Mouse (Mus musculus) ovary, postnatal 36 days (tissue): ENCODE results near the gene Tk1.
"Not testable (repeated sequence)": the region's sequence is repeated elsewhere in the genome, so short reads cannot be mapped to it uniquely, and the experiment has no call there.

Source experiments
- DNase-seq: peaks from one replicate; pipeline ENCODE4 v3.0.0; 2022; ENCODE audit warnings: low spot score, mixed read lengths

Gene Tk1

GRCm38 (mm10) chr11:117847593-117848215, 21.8 kb upstream of the Tk1 start:
- no peak for DNase-seq

DNA sequence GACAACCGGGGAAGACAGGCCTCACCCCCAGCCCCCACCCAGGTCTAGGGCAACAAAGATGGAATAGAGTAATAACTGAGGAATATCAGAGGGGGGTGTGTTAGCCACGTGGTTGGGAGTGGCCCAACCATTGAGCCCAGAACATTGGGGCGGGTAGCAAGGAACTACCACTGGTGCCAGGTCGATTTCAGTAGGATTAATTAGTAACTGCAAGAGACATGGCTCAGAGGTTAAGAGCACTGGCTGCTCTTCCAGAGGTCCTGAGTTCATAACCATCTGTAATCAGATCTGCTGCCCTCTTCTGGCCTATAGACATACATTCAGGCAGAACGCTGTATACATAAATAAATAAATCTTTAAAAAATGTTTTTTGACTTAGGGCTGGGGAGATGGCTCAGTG, 20.7 kb upstream of the Tk1 start:
- no peak for DNase-seq

- DNase-seq, result no peak
These were observed 19.8 kb upstream of the Tk1 start for GRCm38 (mm10) chr11:117845651-117846050.

DNA sequence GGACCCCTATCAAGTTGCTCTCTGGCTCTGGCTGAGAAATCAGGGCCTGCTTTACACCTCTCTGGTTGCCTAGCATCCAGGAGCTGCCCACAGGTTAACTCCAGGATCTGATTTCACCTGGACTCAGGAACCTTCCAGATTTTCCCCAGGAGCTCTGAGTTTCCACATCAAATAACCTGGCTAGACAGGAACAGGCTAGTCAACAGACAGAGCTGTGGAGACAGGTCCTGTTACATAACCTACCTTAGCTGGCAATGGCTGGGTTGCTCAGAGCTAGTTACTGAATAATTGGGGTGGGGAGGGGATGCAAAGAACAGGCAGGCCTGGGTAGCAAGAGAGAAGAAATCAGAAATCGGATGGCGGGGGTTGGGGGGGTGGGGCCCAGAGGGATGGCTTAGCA, 19.1 kb upstream of the Tk1 start:
- no peak for DNase-seq

- no peak for DNase-seq
These were observed 17.5 kb upstream of the Tk1 start for GRCm38 (mm10) chr11:117843434-117843833.

DNA sequence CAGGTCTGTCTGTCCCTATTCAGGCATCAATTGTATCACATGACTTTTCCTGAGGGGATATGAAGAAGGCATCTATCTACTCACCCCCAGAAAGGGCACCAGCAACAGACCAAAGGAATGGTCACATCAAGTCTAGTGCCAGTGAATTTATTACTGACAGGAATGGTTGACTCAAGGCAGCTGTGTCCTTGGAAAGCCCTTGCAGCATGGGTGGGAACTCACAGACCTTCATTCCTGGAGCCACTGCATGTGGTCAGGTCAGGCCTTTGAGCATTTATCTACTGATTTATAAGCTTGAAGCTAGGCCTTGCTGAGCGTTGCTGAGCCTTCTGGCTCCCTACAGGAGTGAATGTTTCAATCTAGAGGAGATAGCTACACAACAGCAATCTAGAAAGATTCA, 15.0 kb upstream of the Tk1 start:
- no peak for DNase-seq

- no peak for DNase-seq
These were observed 13.1 kb upstream of the Tk1 start for GRCm38 (mm10) chr11:117839021-117839420.

DNA sequence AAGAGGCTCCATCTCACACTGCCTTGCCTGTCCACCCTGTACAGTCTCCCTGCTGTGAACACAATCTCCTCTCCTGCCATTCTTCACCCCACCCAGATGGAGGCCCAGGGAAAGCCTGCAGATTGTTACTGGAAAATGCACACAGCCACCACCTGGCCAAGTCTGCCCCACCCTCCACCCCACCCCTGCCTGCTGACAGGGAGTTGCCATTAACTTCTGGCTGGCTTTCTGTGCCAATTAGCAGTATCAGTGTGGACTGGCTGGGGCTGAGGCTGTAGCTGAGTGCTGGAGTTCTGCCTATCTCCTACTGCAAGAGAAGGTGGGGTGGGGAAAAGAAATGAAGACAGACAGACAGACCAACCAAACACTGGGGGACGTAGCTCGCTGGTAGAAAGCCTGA, 12.7 kb upstream of the Tk1 start:
- DNase-seq, result no peak

GRCm38 (mm10) chr11:117836306-117836705, 10.4 kb upstream of the Tk1 start:
- no peak for DNase-seq

- DNase-seq, result no peak
These were observed 8.2 kb upstream of the Tk1 start for GRCm38 (mm10) chr11:117834086-117834485.

GRCm38 (mm10) chr11:117833509-117833908, 7.6 kb upstream of the Tk1 start:
- not testable (repeated sequence) for DNase-seq

DNA sequence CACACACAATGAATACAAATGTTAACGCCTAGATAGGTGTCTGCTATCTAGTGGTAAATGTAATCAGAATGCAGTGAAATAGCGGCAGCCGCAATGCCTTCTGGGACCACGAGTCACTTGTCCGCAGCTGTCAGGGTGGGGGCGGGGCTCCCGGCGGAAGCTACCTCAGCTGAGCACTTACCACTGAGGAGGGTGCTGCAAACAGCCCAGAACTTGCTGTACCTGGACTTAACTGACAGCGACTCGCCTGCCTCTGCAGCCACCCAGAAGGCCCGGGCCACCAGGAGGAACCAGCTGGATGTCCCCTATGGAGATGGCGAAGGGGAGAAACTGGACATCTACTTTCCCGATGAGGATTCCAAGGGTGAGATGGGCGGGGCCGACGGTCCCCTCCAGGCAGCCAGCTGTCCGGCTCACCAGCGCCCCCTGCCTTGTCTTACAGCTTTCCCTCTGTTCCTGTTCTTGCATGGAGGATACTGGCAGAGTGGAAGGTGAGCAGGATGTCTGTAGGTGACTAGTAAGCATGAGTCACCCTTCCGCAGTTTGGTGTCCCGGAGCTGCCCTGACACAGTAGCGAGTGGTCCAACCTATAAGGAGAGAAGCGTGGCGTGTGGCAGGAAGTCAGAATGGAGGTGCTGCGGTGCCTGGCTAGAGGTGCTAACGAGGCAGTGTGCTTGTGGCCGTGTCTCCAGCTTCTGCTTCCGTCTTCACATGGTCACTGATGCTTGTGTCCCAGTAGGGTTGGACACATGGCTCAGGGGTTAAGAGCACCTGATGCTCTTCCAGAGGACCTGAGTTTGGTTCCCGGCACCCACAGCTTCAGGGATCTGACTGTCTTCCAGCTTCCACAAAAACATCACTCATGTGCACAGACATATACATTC, 6.4 kb upstream of the Tk1 start:
- DNase-seq, result peak; percentile 66

DNA sequence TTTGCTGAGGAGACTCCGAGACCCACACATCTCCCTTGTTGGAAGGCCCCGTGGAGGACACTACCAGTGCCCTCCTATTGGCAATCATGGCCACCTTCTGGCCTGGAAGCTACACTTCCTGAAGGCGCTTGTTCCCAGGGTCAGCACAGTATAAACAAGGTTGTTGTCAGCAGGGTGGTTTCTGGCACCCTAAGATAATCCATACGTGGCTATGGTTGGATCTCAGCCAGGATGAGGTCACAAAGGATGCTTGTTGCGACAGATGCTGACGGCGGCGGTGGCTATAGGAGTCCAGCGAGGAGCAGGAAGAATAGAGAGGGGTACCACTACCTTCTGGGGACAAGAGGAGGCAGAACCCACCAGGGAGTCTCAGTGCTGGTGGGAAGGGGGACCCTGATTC, 4.5 kb upstream of the Tk1 start:
- DNase-seq, result no peak

DNA sequence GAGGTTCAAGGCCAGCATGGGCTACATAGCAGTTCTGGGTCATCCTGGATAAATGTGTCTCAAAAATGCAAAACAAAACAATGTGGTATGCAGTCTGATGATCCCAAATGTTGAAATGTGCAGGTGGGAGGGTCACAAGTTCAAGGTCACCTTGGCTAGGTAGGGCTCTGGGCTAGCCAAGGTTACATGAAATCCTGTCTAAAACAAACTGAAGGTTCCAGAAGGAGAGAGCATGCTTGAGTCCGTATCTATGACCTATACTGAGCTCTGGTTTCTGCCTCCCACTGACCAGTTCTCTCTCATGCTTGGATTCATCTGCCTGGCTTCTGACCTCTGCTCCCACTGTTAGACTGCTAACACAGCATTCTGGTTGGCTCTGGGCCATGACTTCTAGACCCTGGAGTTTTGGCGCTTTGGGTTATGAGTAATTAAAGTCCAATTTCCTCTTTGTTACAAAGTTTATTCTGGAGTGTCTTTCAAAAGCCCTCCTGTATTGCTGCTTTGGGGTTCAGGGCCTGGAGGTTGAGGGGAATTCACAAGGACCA, 3.9 kb upstream of the Tk1 start:
- DNase-seq, result no peak

- peak; percentile 41 for DNase-seq
These were observed 3.2 kb upstream of the Tk1 start for GRCm38 (mm10) chr11:117828888-117829604.

GRCm38 (mm10) chr11:117828149-117828887, 2.4 kb upstream of the Tk1 start:
- DNase-seq, result peak; percentile 40

DNA sequence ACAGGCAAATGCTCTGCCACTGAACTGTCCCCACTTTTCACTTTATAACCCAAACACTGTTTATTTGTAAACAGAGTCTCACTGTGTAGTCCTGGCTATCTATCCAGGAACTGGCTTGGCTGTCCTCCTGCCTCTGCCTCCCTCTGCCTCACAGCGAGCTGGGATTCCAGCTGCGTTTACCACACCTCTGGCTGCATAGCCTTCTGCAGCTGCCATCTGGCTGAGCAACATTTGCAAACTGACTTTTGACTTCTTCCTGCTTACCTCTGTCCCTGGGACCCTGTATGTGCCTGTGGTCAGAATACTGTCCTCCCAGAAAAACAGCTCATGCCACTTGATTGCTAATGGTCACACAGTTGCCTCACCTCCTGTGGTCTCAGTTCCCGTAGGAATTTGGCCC, 1.5 kb upstream of the Tk1 start:
- no peak for DNase-seq

DNA sequence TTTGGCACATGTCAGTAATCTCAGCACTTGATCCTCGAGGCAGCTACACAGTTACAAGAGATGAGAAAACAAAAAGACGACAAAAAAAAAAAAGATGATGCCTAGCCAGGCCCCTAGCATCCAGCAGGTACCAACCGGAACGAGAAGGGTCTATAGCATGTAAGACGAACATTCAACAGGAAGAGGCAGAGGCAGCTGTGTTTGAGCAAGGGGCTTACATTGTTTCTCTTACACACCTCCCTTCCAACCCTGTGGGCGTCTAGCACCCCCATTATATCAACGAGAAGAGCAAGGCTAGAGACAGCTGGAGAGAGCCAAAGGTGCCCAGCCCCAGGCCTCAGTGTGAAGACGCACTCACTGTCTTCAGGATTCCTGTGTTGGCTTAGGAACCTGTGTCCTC, 1.0 kb upstream of the Tk1 start:
- DNase-seq, result no peak

GRCm38 (mm10) chr11:117826164-117826563, 272 bp upstream of the Tk1 start:
- DNase-seq, result no peak

GRCm38 (mm10) chr11:117824060-117824969, 1.6 kb downstream of the Tk1 start:
- peak; percentile 78 for DNase-seq

- DNase-seq, result no peak
These were observed 2.5 kb downstream of the Tk1 start for GRCm38 (mm10) chr11:117823411-117823810.
